Mouse (Mus musculus) T-helper 1 cell (primary cell): ENCODE results near the gene 9230110F15Rik.
"Not testable (repeated sequence)": the region's sequence is repeated elsewhere in the genome, so short reads cannot be mapped to it uniquely, and the experiment has no call there.

Experiments
- in situ Hi-C: fragments of 300-600 bp; cut with MboI, MseI; formaldehyde crosslinking; loops from one replicate; pipeline ENCODE4 v1.15.1; 2025; ENCODE audit warnings: high pct_unique_total_duplicates

Gene 9230110F15Rik

GRCm38 (mm10) chr9:35844050-35844449 lies at the start of gene 9230110F15Rik:
Gene 9230110F15Rik (minus strand): TSS chr9:35844150.
- in situ Hi-C loops: no loop called here

DNA sequence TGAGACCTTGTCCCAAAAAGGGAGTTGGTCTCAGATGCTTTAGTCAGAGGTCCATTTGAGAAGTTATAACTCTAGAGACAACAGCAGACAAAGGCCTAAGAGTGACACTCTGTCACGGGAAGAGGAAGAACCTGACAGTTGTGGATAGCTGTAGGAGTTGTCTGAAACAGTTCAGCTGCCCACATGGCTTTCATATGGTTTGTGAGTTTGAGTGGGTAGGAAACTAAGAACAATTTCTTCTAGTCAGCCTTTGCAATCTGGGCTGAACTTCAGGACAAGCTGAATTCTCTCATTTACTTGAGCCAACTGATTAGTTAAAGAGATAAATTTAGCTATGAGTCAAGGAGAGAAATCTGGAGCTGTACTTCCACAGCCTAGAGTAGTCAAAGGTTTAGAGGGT lies 49.2 kb upstream of the 9230110F15Rik start:
- in situ Hi-C loops: not testable (repeated sequence)

DNA sequence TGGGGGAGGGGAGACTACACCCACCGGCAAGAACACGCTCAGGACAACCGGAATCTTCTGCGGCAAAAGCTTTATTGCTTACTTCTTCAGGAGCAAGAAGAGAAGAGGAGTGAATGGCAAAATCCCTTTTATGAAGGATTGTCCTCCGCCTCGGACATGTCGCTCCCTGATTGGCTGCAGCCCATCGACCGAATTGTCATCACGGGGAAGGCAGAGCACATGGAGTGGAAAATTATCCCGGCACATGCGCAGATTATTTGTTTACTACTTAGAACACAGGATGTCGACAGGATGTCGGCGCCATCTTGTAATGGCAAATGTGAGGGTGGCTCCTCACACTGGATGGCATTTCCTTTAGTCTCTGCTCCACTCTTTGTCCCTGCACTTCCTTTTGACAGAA lies 26.1 kb downstream of the 9230110F15Rik start:
- in situ Hi-C loops: not testable (repeated sequence)

- in situ Hi-C loops: no loop called here
Observed at GRCm38 (mm10) chr9:35798146-35798545, 45.8 kb downstream of the 9230110F15Rik start.

DNA sequence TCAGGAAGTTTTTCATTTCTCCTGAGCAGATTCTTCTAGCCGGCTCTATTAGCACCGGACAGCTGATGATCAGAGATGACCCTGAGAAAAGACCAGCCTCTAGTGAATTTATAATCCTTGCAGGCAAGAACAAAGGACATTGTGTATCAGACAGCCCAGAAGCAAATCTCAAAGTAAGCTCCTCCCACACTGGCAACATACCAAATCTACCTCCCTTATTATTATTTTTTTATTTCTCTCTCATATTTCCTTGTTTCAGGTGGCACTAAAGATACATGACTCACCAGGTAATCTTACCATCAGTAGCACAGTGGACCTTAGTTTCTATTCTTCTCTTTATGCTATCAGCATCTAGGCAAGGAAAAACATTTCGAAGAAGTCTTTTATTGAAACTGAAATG lies 53.9 kb downstream of the 9230110F15Rik start, which contains the start of the genes Gm27235 and D730048I06Rik:
TSS of gene Gm27235 (minus strand) at position 101 of the 400 bp plus-strand sequence.
TSS of gene D730048I06Rik (minus strand) at position 112 of the 400 bp plus-strand sequence.
- in situ Hi-C loops: no loop called here
